Mouse (Mus musculus): ENCODE results near the gene Srebf1. TPM values are rescaled to one million over a fixed set of nuclear protein-coding genes. Genes with fewer than 3 reads are reported as not detected.

Gene Srebf1
- polyA plus RNA-seq (2012; rRNA removed) = 106 and 140 TPM in 2 replicates

DNA sequence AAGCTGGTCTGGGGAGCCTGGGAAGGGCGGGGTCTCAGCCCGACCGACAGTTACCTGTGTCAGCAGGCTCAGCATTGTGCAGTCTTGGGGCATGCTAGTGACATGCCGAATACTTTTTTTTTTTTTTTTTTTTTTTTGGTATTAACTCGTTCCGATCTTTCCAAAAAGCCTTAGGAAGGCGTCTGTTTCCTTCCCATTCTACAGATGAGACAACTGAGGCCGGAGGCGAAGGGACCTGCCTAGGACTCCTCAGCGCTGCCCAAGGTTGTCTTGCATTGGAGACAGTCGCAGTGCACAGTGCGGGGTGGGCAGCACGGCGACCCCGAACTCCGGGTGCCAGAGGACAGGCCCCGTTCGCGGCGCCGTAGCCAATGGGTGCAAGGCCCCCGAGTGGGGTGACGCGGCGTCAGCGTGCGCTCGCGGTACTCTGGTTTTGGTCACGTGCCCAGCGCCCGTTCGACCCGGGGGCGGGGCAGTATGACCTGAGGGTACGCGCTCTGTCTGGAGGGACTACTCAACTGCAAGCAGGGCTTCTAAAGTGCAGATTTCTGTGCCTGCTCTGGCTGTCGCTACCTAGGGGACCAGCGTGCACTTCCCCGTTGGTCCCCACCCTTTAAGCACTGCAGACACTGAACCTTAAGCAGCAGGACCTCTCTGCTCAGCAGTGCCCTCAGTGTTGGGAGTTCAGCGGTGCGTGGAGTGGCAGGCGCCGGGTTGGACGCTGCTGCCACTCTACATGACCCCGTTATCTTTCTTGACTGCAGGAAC is at the start of gene Srebf1:
Srebf1 (minus strand) TSS at position 113 of the 768 bp plus-strand sequence.
- 5% methylated on average over 46 of the region's 46 CpGs for WGBS
- Histone ChIP-seq H3K4me1 (ENCODE audit: control insufficient read depth, insufficient read depth, insufficient read length) (peaks cover 18% of the 10 kb centered on the region; the same call in 1 of the 2 replicates), H3K27me3 (ENCODE audit: control insufficient read depth, insufficient read depth, low read length) (no peaks in the 10 kb centered on the region), H3K36me3 (ENCODE audit: control insufficient read depth, insufficient read depth, low read length) (no peaks in the 10 kb centered on the region; the same call in 1 of the 2 replicates), H3K27ac (ENCODE audit: insufficient read depth, low read length) (peak within 1 kb of the TSS; percentile 60), H3K4me3 (ENCODE audit: extremely low read depth, insufficient read depth, insufficient read length) (peak within 1 kb of the TSS; percentile 74)
- TF ChIP-seq CTCF (IDR thresholded peaks at IDR 0.05; ENCODE audit: extremely low read depth, insufficient read depth, insufficient read length, insufficient replicate concordance) (peak; percentile 17; the same call in 1 of the 2 replicates), POLR2A (IDR thresholded peaks at IDR 0.05; ENCODE audit: low read depth, low read length) (peak; percentile 15)
- peak; percentile 52 to 83 for DNase-seq (ENCODE audit: low read depth in 1 of 2, low spot score in 2 of 2)

DNA sequence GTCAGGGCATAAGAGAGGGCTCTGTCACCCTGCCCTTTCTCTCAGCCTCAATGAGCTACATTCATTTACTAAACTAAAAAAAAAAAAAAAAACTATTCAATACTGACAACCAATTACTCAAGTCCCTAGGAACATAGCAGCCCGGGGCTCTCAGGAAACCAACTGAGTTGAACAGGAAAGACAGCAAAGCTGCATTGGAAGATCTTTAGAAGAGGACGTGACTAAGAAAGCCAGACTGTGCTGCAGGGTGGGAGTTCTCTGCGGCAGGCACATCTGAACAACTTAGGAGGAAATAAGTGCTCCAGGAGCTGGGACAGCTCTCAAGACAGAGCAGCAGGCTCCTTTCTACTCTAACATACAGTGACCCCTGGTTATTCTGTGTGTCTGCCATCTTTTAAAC is 46.2 kb upstream of the Srebf1 start:
- 22% methylated on average over 3 of the region's 3 CpGs for WGBS
- TF ChIP-seq CTCF (IDR thresholded peaks at IDR 0.05; ENCODE audit: extremely low read depth, insufficient read depth, insufficient read length, insufficient replicate concordance) = no peak
- H3K27me3 ChIP-seq (ENCODE audit: control insufficient read depth, insufficient read depth, low read length) = no peaks in the 10 kb centered on the region
- DNase-seq (ENCODE audit: low read depth in 1 of 2, low spot score in 2 of 2) = no peak
- no peak overlapping the region for H3K4me3 ChIP-seq (ENCODE audit: extremely low read depth, insufficient read depth, insufficient read length)
- H3K36me3 ChIP-seq (ENCODE audit: control insufficient read depth, insufficient read depth, low read length) = no peaks in the 10 kb centered on the region; the same call in 1 of the 2 replicates
- no peak overlapping the region for H3K27ac ChIP-seq (ENCODE audit: insufficient read depth, low read length)
- H3K4me1 ChIP-seq (ENCODE audit: control insufficient read depth, insufficient read depth, insufficient read length) = no peaks in the 10 kb centered on the region

DNA sequence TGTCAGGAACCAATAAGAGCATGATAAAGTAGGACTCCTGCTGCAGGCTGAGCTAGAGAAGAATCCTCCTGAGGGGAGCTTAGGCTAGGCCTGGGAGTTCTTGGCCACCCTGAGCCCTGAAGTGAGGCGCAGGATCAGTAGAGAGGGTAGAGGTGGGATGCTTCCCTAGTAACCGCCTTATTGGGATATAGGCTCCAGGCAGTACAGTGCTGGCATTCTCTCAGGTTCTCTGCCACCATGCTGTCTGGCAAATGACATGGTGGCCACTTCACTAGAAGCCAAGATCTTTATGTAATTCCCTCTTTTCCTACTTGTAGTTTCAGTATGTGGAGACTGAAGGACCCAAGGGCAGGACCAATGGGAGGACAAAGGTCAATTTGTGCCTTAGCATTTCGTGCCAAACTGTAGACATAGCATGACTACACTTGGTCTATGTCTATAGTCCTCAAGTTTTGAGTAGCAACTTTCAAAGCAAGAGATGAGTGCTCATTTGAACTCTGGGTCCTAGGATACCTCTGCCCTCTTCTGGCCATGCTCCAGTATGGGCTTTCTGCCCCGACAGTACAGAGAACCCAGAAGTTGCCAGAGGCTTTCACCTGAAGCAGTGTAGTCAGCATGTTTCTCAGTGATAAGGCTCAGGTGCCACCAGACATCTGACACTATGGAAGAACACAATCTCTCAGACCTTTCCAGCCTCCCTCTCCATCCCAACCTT is 43.0 kb upstream of the Srebf1 start:
- Histone ChIP-seq H3K27me3 (ENCODE audit: control insufficient read depth, insufficient read depth, low read length) (no peaks in the 10 kb centered on the region), H3K36me3 (ENCODE audit: control insufficient read depth, insufficient read depth, low read length) (peaks cover 1% of the 10 kb centered on the region; the same call in 1 of the 2 replicates), H3K4me1 (ENCODE audit: control insufficient read depth, insufficient read depth, insufficient read length) (no peaks in the 10 kb centered on the region), H3K4me3 (ENCODE audit: extremely low read depth, insufficient read depth, insufficient read length) (no peak overlapping the region), H3K27ac (ENCODE audit: insufficient read depth, low read length) (no peak overlapping the region)
- no peak for DNase-seq (ENCODE audit: low read depth in 1 of 2, low spot score in 2 of 2)
- 86% methylated on average over 4 of the region's 4 CpGs for WGBS
- TF ChIP-seq CTCF (IDR thresholded peaks at IDR 0.05; ENCODE audit: extremely low read depth, insufficient read depth, insufficient read length, insufficient replicate concordance) (no peak), POLR2A (IDR thresholded peaks at IDR 0.05; ENCODE audit: low read depth, low read length) (no peak)

DNA sequence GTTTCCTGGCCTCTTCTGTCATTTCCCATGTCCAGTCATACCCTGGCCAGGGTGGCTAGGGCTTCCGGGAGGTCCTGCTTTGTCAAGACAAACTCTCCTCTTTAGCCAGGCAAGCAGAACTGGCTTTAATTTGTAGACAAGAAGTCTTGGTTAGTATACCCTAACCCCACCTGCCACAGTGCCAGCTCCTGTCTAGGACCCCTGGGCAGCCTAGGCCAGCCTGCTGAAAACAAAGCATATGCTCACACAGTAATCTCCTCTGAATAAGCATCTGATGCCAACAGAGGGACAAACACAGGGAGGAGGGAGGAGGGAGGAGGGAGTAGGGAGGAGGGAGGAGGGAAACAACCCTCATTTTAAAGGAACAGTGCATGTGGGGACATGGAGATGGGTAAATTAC is 42.3 kb upstream of the Srebf1 start:
- Histone ChIP-seq H3K27ac (ENCODE audit: insufficient read depth, low read length) (no peak overlapping the region), H3K4me3 (ENCODE audit: extremely low read depth, insufficient read depth, insufficient read length) (no peak overlapping the region), H3K36me3 (ENCODE audit: control insufficient read depth, insufficient read depth, low read length) (peaks cover 1% of the 10 kb centered on the region; the same call in 1 of the 2 replicates), H3K27me3 (ENCODE audit: control insufficient read depth, insufficient read depth, low read length) (no peaks in the 10 kb centered on the region), H3K4me1 (ENCODE audit: control insufficient read depth, insufficient read depth, insufficient read length) (no peaks in the 10 kb centered on the region)
- WGBS = 91% methylated on average over 1 of the region's 1 CpGs
- TF ChIP-seq POLR2A (IDR thresholded peaks at IDR 0.05; ENCODE audit: low read depth, low read length) (no peak), CTCF (IDR thresholded peaks at IDR 0.05; ENCODE audit: extremely low read depth, insufficient read depth, insufficient read length, insufficient replicate concordance) (no peak)
- no peak for DNase-seq (ENCODE audit: low read depth in 1 of 2, low spot score in 2 of 2)

DNA sequence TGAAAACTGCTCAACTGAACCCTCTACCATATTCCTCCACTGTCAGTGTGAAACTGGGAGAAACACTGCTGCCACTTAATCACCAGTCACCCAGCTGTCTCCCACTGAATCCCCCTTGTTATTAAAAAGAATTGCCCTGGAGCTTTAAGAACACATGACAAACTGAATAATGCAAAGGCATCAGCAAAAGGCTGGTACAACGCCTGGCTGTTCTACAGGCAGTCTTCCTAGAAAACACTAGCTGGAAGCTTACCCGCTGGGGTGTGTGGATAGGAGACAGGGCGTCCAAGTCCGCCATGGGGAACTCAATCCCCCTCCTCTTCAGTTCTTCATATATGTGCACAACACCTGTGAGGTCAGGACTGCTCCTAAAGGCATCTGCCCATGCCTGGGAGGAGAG is 40.0 kb upstream of the Srebf1 start:
- no peak for DNase-seq (ENCODE audit: low read depth in 1 of 2, low spot score in 2 of 2)
- no peak for TF ChIP-seq POLR2A (IDR thresholded peaks at IDR 0.05; ENCODE audit: low read depth, low read length)
- no peak for TF ChIP-seq CTCF (IDR thresholded peaks at IDR 0.05; ENCODE audit: extremely low read depth, insufficient read depth, insufficient read length, insufficient replicate concordance)
- no peak overlapping the region for H3K4me3 ChIP-seq (ENCODE audit: extremely low read depth, insufficient read depth, insufficient read length)
- no peak overlapping the region for H3K27ac ChIP-seq (ENCODE audit: insufficient read depth, low read length)
- H3K36me3 ChIP-seq (ENCODE audit: control insufficient read depth, insufficient read depth, low read length) = peaks cover 3% of the 10 kb centered on the region
- no peaks in the 10 kb centered on the region for H3K27me3 ChIP-seq (ENCODE audit: control insufficient read depth, insufficient read depth, low read length)
- no peaks in the 10 kb centered on the region for H3K4me1 ChIP-seq (ENCODE audit: control insufficient read depth, insufficient read depth, insufficient read length)
- WGBS = 95% methylated on average over 4 of the region's 4 CpGs

DNA sequence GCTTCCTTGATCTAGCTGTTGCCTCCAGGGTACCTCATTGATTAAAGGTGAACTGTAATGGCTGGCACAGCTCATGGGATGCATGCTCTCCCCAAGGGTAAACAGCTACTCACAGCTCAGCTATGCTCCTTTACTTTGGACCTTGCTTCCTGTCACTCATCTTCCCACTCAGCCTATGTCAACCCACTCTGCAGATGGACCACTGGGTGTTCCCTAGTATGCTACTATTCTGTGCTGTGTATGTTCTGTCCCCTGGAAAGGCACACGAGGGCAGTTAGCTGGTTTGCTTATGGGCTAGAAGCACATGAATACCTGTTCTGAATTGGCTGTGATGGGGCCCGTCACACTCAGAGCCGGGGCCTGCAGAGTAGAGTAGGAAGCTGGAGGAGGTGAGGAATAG is 38.4 kb upstream of the Srebf1 start:
- DNase-seq (ENCODE audit: low read depth in 1 of 2, low spot score in 2 of 2) = no peak
- H3K27me3 ChIP-seq (ENCODE audit: control insufficient read depth, insufficient read depth, low read length) = no peaks in the 10 kb centered on the region
- peaks cover 3% of the 10 kb centered on the region for H3K36me3 ChIP-seq (ENCODE audit: control insufficient read depth, insufficient read depth, low read length)
- no peak overlapping the region for H3K27ac ChIP-seq (ENCODE audit: insufficient read depth, low read length)
- TF ChIP-seq CTCF (IDR thresholded peaks at IDR 0.05; ENCODE audit: extremely low read depth, insufficient read depth, insufficient read length, insufficient replicate concordance) (no peak), POLR2A (IDR thresholded peaks at IDR 0.05; ENCODE audit: low read depth, low read length) (no peak)
- no peak overlapping the region for H3K4me3 ChIP-seq (ENCODE audit: extremely low read depth, insufficient read depth, insufficient read length)
- H3K4me1 ChIP-seq (ENCODE audit: control insufficient read depth, insufficient read depth, insufficient read length) = no peaks in the 10 kb centered on the region
- WGBS = 97% methylated on average over 3 of the region's 3 CpGs
